ENCODE assay signal across 14 mouse cellular contexts in the genomic region with DNA sequence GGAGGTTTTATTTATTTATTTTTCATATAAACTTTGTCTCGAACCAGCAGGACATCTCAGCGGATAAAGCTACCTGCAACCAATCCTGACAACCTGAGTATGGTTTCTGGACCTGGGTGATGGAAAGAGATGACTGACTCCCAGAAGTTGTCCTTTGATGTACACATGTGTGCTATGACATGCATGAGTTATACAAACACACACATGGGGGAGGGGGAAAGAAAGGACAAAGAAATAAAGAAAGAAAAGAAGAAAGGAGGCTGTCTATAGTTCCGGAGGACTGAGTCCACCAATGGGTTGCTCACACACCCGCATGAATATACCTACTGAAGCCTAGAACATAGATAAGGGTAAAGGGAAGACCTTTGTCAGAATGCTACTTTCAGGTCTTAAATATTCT.
"Had no signal": no experiment of that assay in that cellular context is flagged by ENCODE, and none has a peak within 500 bp of the region (broad histone marks: within the 10 kb centered on the region; RNA-seq: fewer than 3 reads in every experiment).

No protein-coding gene starts in this region.

- H3K36me3 ChIP-seq: kidney, embryonic 15.5 days; limb, embryonic 10.5 days; liver, embryonic 12.5 days had no signal

- DNase-seq: kidney, adult 2 months; kidney, postnatal 14 days; lung, embryonic 14.5 days; lung, postnatal 10 days; lung, postnatal 4 days; retina, postnatal 1 day; right cerebral cortex, postnatal 4 days; spleen, adult 18-20 months; thymus, adult 18-20 months; thymus, postnatal 14 days had no signal

- H3K4me2 ChIP-seq: kidney, embryonic 15.5 days; liver, embryonic 12.5 days; lung, embryonic 14.5 days had no signal

- H3K9ac ChIP-seq: kidney, embryonic 15.5 days; liver, embryonic 12.5 days; lung, embryonic 14.5 days had no signal

- H3K27me3 ChIP-seq: kidney, embryonic 15.5 days; liver, embryonic 12.5 days had no signal

- H3K9me3 ChIP-seq: kidney, embryonic 15.5 days; limb, embryonic 10.5 days; liver, embryonic 12.5 days had no signal

- H3K27ac ChIP-seq: kidney, embryonic 15.5 days; left cerebral cortex, adult 2 months; limb, embryonic 10.5 days; liver, embryonic 12.5 days had no signal

- ATAC-seq: liver, embryonic 12.5 days had no signal

- H3K4me3 ChIP-seq: kidney, embryonic 15.5 days; left cerebral cortex, adult 2 months; limb, embryonic 10.5 days; liver, embryonic 12.5 days had no signal

- H3K4me1 ChIP-seq: kidney, embryonic 15.5 days; liver, embryonic 12.5 days had no signal
